Mouse (Mus musculus) intestine, postnatal 0 days (tissue): Measurements from ENCODE around the gene Gpsm2. TPM values are rescaled to one million over a fixed set of nuclear protein-coding genes. Genes with fewer than 3 reads are reported as not detected.

Experiments used
- ATAC-seq: fragments of 200-750 bp; cut with Nextera tagmentation; 2 replicates; pipeline ENCODE4 v1.8.0; 2017; ENCODE audit warnings: mild to moderate bottlenecking, moderate TSS enrichment, moderate library complexity
- H3K27ac ChIP-seq: fragments of 300-500 bp; sonication (generic); 2 replicates; pipeline ENCODE4 v1.5.1; 2014; ENCODE audit warnings: mild to moderate bottlenecking, low read depth, low read length, moderate library complexity
- H3K27me3 ChIP-seq: fragments of 300-500 bp; sonication (generic); replicated peaks from 2 replicates; pipeline ENCODE4 v1.6.1; 2014; ENCODE audit warnings: low read length, mixed read lengths; ENCODE audit not compliant: control insufficient read depth, insufficient read depth
- H3K36me3 ChIP-seq: fragments of 300-500 bp; sonication (generic); 2 replicates; pipeline ENCODE4 v1.6.1; 2014; ENCODE audit warnings: mild to moderate bottlenecking, moderate library complexity; ENCODE audit not compliant: control insufficient read depth, insufficient read depth
- H3K4me1 ChIP-seq: fragments of 300-500 bp; sonication (generic); replicated peaks from 2 replicates; pipeline ENCODE4 v1.6.1; 2014; ENCODE audit warnings: antibody characterized with exemption, low read length, mixed read lengths; ENCODE audit not compliant: control insufficient read depth, insufficient read depth
- H3K4me2 ChIP-seq: fragments of 300-500 bp; sonication (generic); replicated peaks from 2 replicates; pipeline ENCODE4 v1.6.1; 2014; ENCODE audit warnings: low read depth, mild to moderate bottlenecking, moderate library complexity
- H3K4me3 ChIP-seq: fragments of 300-500 bp; sonication (generic); 2 replicates; pipeline ENCODE4 v1.5.1; 2014; ENCODE audit warnings: low read depth, low read length
- H3K9ac ChIP-seq: fragments of 300-500 bp; sonication (generic); 2 replicates; pipeline ENCODE4 v1.6.1; 2014; ENCODE audit warnings: mild to moderate bottlenecking, low read depth, low read length
- H3K9me3 ChIP-seq: fragments of 300-500 bp; sonication (generic); 2 replicates; pipeline ENCODE4 v1.6.1; 2016; ENCODE audit warnings: mixed run types; ENCODE audit not compliant: control insufficient read depth
- CTCF ChIP-seq: sonication (generic); IDR thresholded peaks from 2 replicates; pipeline ENCODE4 v1.5.1; 2016; ENCODE audit warnings: low read depth, mild to moderate bottlenecking, control low read depth, antibody characterized with exemption, moderate library complexity
- WGBS: fragments of 180-500 bp; shearing (Covaris S2); extraction: QIAGEN DNeasy Blood & Tissue Kit; methylation state at CpG from one replicate; pipeline ENCODE4 v1.1.7; 2014; 5-methylcytosine and 5-hydroxymethylcytosine counted together
- polyA plus RNA-seq: library from polyadenylated mRNA; unstranded; fragments of >200 nt; fragmentation: Nextera tagmentation; extraction: Ambion mirVana; gene quantifications from 2 replicates; pipeline ENCODE4 v1.2.1, GENCODE M21; 2015

Gpsm2 gene
- polyA plus RNA-seq, 1 experiment from 2014 or later = 27.8 TPM

GRCm38 (mm10) chr3:108737761-108738160, 15.7 kb upstream of the Gpsm2 start:
- 77% methylated on average over 3 of the region's 3 CpGs for WGBS
- Histone ChIP-seq H3K4me2 (no peak overlapping the region), H3K27ac (no peak overlapping the region), H3K36me3 (no peaks in the 10 kb centered on the region), H3K9ac (no peak overlapping the region), H3K4me3 (no peak overlapping the region), H3K4me1 (no peaks in the 10 kb centered on the region), H3K9me3 (no peaks in the 10 kb centered on the region), H3K27me3 (no peaks in the 10 kb centered on the region)
- TF ChIP-seq CTCF = no peak
- ATAC-seq = no peak

GRCm38 (mm10) chr3:108730316-108730715, 8.2 kb upstream of the Gpsm2 start:
- Histone ChIP-seq H3K9me3 (no peaks in the 10 kb centered on the region), H3K27me3 (no peaks in the 10 kb centered on the region), H3K9ac (no peak overlapping the region), H3K4me2 (peak overlapping the region; percentile 40; the same call in 1 of the 2 replicates), H3K36me3 (no peaks in the 10 kb centered on the region; the same call in 1 of the 2 replicates), H3K4me1 (no peaks in the 10 kb centered on the region), H3K27ac (no peak overlapping the region), H3K4me3 (no peak overlapping the region)
- WGBS = 16% methylated on average over 12 of the region's 12 CpGs
- TF ChIP-seq CTCF = no peak
- ATAC-seq = peak; percentile 80

- no peak for TF ChIP-seq CTCF
- H3K4me3 ChIP-seq = no peak overlapping the region
- no peak overlapping the region for H3K4me2 ChIP-seq
- no peak for ATAC-seq
- 0 out of 2 replicates have a peak, but pooled peaks cover under 1% of the 10 kb centered on the region for H3K4me1 ChIP-seq
- H3K9ac ChIP-seq = no peak overlapping the region
- H3K27me3 ChIP-seq = no peaks in the 10 kb centered on the region
- H3K36me3 ChIP-seq = no peaks in the 10 kb centered on the region; the same call in 1 of the 2 replicates
- no peak overlapping the region for H3K27ac ChIP-seq
- no peaks in the 10 kb centered on the region for H3K9me3 ChIP-seq
- 87% methylated on average over 3 of the region's 3 CpGs for WGBS
Observed at GRCm38 (mm10) chr3:108727776-108728175, 5.7 kb upstream of the Gpsm2 start.

GRCm38 (mm10) chr3:108727344-108727743, 5.2 kb upstream of the Gpsm2 start:
- Histone ChIP-seq H3K27me3 (no peaks in the 10 kb centered on the region), H3K4me1 (peaks cover 4% of the 10 kb centered on the region; the same call in 1 of the 2 replicates), H3K27ac (no peak overlapping the region), H3K4me3 (no peak overlapping the region), H3K4me2 (no peak overlapping the region), H3K9ac (no peak overlapping the region), H3K9me3 (no peaks in the 10 kb centered on the region), H3K36me3 (no peaks in the 10 kb centered on the region; the same call in 1 of the 2 replicates)
- ATAC-seq = no peak
- TF ChIP-seq CTCF = no peak

GRCm38 (mm10) chr3:108726413-108726812, 4.3 kb upstream of the Gpsm2 start:
- WGBS = 89% methylated on average over 7 of the region's 7 CpGs
- no peaks in the 10 kb centered on the region for H3K9me3 ChIP-seq
- H3K36me3 ChIP-seq = no peaks in the 10 kb centered on the region; the same call in 1 of the 2 replicates
- no peak overlapping the region for H3K4me3 ChIP-seq
- no peak overlapping the region for H3K27ac ChIP-seq
- no peak overlapping the region for H3K9ac ChIP-seq
- ATAC-seq = no peak
- peaks cover 4% of the 10 kb centered on the region; the same call in 1 of the 2 replicates for H3K4me1 ChIP-seq
- H3K4me2 ChIP-seq = no peak overlapping the region
- H3K27me3 ChIP-seq = no peaks in the 10 kb centered on the region
- no peak for TF ChIP-seq CTCF

- Histone ChIP-seq H3K27me3 (no peaks in the 10 kb centered on the region), H3K4me2 (peak overlapping the region; percentile 82), H3K4me1 (peaks cover 11% of the 10 kb centered on the region), H3K27ac (peak overlapping the region; percentile 93), H3K9ac (peak overlapping the region; percentile 75), H3K36me3 (no peaks in the 10 kb centered on the region; the same call in 1 of the 2 replicates), H3K4me3 (peak overlapping the region; percentile 89), H3K9me3 (no peaks in the 10 kb centered on the region)
- ATAC-seq = 0 out of 2 replicates have a peak, but pooled peaks have one; percentile 3
- 1% methylated on average over 42 of the region's 44 CpGs for WGBS
- peak; percentile 64 for TF ChIP-seq CTCF
Observed at GRCm38 (mm10) chr3:108721076-108721991, 775 bp downstream of the Gpsm2 start.
